Mouse (Mus musculus) A20 (cell line): ENCODE measurements around the gene Tbc1d13.
"Not testable (repeated sequence)": the region's sequence is repeated elsewhere in the genome, so short reads cannot be mapped to it uniquely, and the experiment has no call there.

Source experiments
- DNase-seq: peaks from one replicate; pipeline ENCODE4 v3.0.0-alpha.2; 2011; ENCODE audit warnings: low read depth, low spot score

Gene Tbc1d13

DNA sequence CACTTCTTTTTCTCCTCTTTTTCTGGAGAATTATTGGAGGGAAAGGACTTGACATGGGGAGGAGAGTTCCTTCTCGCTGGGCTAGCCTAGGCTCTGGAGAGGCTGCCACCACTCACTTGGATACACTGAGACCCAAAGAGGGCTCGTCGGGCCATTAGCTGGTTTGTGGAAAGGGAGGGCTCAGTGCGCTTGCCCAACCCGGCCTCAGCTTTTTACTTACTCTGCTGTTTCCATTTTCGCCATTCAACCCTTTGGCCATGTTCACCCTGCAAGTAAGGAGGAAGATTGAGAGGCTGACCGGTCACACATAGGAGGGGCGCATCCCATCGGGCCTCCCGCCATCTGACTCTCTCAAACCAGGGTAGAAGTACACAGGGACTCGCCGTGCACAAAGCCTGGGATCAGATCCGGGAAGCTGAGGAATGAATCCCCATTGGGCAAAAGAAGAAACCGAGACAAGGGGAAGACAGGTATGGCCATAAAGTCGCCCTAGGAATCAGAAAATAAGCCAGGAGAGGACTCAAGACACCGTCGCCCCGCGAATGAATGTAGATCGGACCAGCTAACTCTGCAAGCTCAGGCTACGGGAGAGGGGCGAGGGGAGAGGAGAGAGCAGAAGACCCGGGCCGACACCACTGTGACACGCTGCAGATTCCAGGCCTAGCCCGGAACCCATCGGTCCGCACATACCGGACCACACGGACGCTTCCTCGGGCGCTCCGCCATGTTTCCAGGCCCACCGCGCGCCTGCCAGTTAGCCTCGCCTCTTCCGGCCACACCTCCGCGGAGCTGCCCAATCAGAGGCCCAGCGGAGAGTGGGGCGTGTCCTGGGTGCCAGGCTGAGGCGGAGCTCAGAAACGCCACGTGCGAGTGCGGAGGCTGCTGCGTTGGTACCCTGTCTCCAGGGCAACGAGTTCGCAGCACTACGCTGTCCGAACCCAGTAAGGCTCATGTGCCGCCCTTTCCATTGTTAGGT lies 44.4 kb downstream of the Tbc1d13 start, which contains the start of gene Spout1:
TSS of gene Spout1 (minus strand) at position 760 of the 976 bp plus-strand sequence.
- peak; percentile 97 for DNase-seq

DNA sequence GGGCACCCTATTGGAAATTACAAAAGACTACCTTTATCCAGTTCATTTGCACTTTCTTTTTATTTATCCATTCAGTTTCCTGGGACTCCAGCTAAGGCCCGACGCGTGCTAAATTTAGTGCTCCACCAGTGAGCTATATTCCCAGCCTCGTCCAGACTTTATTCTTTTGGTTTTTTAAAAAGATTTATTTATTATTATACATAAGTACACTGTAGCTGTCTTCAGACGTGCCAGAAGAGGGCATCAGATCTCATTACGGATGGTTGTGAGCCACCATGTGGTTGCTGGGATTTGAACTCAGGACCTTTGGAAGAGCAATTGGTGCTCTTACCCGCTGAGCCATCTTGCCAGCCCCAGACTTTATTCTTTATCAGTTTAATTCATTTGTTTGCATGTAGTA lies 45.2 kb downstream of the Tbc1d13 start:
- DNase-seq, result not testable (repeated sequence)

DNA sequence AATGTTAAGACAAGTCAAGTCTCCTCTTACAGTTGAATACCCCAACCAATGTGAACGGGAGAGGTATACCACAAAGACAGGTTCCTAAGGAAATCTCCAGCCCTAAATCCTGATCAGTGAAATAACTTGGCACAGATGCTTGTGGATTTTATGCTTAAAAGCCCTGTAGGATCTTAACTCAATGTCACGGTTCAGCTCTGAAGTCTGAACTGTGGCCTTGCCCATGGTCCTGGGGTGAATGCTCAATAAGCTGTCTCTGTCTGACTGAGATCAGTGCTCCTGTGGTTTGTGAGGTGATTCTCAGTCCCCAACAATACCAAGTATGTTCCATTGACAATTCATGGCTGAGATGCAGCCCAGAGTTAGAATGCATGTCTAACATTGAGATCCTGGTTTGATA lies 48.9 kb downstream of the Tbc1d13 start:
- DNase-seq, result no peak

DNA sequence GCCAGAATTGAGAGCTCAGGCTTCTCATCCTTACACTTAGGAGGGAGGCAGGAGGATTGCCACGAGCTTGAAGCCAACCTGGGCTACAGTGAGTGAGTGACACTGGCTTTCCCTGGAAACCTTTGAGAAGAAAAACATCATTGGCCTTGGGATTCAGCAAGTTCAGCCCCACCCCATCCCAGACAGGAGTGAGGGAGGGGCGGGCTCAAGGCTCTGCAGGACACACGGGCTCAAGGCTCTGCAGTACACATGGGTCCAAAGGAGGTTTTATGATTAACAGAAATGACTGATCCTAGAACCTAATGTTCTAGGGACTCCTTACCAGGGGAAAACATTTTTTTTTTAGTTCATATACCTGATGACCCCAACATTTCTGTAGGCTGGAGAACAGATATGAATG lies 50.2 kb downstream of the Tbc1d13 start:
- DNase-seq, result no peak

DNA sequence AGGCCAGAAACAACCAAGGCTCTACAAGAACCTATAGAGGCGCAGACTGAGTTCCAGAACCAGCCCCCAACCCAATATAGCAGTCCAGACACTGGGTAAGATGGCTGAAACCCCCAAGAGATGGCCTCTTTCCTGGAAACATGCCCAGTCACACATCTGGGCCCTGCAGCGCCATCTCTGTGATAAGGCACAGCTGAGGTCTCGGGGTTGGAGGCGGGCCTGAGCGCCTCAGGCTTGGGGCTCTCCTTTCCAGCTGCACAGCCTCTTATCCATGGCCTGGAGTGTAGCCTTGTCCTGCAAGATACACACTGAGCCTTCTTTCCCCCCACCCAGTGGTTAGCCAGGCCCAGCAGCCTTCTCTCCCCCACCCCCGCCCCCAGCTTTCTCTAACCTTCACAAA lies 51.7 kb downstream of the Tbc1d13 start:
- DNase-seq, result no peak

DNA sequence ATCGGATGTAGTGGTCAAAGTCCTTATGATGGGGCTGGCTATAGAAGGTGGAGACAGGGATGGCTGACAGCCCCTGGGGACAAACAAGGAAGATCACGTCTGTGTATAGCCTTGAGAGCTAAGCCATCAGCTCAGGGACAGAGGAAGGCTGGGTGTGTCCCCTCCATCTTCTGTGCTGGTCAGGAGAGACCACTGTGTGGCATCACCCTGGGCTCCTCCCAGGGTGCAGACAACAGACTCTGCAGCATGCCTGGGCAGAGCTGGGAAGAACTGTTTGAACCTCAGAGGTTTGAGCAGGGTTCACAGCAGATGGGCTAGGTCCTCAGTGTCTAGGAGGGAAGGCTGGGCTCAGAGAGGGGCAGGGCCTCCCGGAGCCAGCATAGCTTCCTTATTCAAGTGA lies 52.1 kb downstream of the Tbc1d13 start:
- no peak for DNase-seq

DNA sequence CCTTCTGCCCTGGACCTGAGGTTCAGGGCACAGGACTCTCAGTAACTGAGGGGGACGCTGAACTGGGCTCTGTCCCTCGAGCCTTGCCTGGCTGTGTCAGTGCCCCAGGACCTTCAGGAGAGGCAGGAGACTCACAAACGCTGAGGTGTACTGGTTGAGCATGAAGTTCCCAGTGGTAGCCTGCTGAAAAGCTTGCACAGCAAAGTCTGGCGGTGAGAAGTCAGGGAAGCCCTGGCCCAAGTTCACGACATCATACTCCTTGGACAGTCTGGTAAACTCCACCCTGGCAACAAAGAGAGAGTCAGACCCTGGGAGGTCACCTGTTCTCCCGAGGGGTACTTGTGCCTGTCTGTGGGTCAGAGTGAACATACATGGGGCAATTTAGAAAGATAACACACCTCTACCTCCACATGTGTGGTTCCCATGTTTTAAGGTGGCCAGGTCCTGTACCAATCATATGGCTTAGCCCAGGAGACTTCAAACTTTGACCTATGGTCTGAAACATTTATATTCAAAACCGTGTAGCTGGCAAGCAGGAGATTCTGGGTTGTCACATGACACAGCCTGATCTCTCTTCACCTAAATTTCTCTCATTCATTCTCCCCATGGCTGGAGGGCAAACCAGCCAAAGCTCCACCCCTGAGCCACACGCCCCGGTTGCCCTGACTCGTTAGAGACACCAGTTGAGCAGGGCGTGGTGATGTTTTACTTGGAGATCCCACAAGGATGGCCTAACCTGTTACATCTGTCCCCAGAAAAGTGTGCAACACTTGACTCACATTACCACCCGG lies 58.4 kb downstream of the Tbc1d13 start:
- DNase-seq, result no peak

DNA sequence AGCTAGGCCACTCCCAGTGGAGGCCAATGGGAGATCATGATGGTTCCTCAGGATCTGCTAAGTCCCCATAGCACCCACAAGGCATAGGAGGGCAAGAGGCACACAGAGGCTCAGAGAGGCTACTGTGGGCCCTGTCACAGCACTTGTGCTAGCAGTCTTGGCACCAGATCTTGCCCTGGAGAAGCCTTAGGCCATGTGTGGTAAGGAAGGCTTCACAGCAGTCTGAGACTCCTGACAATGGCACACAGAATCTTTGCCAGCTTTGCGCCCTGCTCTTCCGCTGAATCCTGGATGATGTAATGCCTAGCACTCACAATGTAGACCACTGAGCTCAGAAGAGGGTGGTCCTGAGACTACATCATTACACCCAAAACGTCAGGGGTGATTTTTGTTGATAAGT lies 61.1 kb downstream of the Tbc1d13 start:
- DNase-seq, result no peak

DNA sequence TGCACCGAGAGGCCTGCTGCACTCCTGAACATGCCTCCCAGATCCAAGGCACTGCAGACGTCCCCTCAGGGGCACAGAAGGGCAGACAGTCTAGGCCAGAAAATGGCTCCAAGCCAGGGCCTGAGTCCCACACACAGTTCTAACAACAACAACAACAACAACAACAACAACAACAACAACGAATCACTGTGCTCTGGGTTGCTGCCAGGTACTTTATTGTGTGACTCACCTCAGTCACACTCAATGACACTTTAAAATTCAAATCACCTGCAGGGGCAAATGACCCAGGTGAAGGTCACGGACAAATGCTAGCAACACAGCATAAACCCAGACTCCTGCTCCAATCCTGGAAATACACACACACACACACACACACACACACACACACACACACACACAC lies 64.5 kb downstream of the Tbc1d13 start:
- no peak for DNase-seq

DNA sequence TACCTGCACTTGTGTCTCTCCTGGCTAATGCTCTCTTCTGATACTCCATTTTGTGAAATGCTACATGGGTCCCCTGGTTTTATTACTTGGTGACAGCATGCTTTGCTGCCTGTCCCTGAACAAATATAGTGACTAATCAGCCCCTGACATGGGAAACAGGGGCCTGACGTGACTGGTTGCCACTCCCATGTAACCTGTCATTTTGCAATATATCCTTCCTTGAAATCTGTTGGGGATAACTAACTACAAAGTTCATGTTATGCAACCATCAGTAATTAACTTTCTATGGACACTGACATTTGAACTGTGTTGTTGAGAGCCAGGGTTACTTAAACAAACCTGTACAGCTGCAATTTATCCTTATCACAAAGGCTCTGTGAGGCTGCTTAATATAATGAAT lies 66.4 kb downstream of the Tbc1d13 start:
- no peak for DNase-seq

DNA sequence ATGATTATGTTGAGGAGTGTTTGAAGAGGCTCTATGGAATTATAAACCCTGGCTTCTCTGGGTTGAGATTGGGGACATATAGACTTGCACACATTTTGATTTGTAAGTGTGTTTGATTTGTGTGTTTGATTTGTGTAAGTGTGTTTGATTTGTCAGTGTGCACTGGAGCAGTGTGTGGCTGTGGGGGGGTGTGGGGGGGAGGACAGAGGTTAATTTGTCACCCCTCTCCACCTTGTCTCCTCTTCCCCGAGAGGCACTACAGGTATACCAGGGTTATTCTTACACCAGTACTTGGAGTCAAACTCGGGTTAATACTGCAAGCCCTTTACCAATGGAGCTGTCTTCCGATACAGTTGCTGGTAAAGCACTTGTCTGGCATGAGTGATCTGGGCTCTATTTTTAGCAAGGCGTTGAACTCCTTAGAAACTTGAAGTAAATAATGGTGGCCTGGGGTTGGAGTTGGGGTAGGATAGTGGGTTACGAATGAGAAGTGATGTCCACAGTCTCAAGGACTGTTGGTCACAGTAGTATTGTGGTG lies 66.9 kb downstream of the Tbc1d13 start:
- no peak for DNase-seq
